Mouse (Mus musculus) limb, embryonic 11.5 days (tissue): ENCODE results near the gene Vapb. TPM values are rescaled to one million over a fixed set of nuclear protein-coding genes. Genes with fewer than 3 reads are reported as not detected.
"Not testable (repeated sequence)": the region's sequence is repeated elsewhere in the genome, so short reads cannot be mapped to it uniquely, and the experiment has no call there.

ENCODE experiments used
- ATAC-seq: fragments of 200-750 bp; cut with Nextera tagmentation; 2 replicates; pipeline ENCODE4 v1.8.0; 2017; ENCODE audit warnings: low read depth; ENCODE audit not compliant: insufficient number of reproducible peaks, low FRiP score, low TSS enrichment
- DNase-seq: peaks from one replicate; pipeline ENCODE4 v3.0.0-alpha.2; 2015; ENCODE audit warnings: low spot score
- H3K27ac ChIP-seq: fragments of 300-500 bp; sonication (generic); replicated peaks from 2 replicates; pipeline ENCODE4 v1.5.1; 2014; ENCODE audit warnings: low read depth, mild to moderate bottlenecking, low read length
- H3K27me3 ChIP-seq: fragments of 300-500 bp; sonication (generic); 2 replicates; pipeline ENCODE4 v1.6.1; 2014; ENCODE audit warnings: mild to moderate bottlenecking, low read length, mixed read lengths; ENCODE audit not compliant: control insufficient read depth, insufficient read depth
- H3K36me3 ChIP-seq: fragments of 300-500 bp; sonication (generic); 2 replicates; pipeline ENCODE4 v1.6.1; 2014; ENCODE audit warnings: mild to moderate bottlenecking, low read length, moderate library complexity, mixed read lengths; ENCODE audit not compliant: control insufficient read depth, insufficient read depth
- H3K4me1 ChIP-seq: fragments of 300-500 bp; sonication (generic); 2 replicates; pipeline ENCODE4 v1.6.1; 2014; ENCODE audit warnings: low read length, mixed read lengths; ENCODE audit not compliant: control insufficient read depth, insufficient read depth
- H3K4me2 ChIP-seq: fragments of 300-500 bp; sonication (generic); 2 replicates; pipeline ENCODE4 v1.6.1; 2014; ENCODE audit warnings: low read depth, mild to moderate bottlenecking, moderate library complexity; ENCODE audit not compliant: severe bottlenecking
- H3K4me3 ChIP-seq: fragments of 300-500 bp; sonication (generic); 2 replicates; pipeline ENCODE4 v1.5.1; 2014; ENCODE audit warnings: low read depth, low read length
- H3K9ac ChIP-seq: fragments of 300-500 bp; sonication (generic); 2 replicates; pipeline ENCODE4 v1.6.1; 2014; ENCODE audit warnings: mild to moderate bottlenecking, low read length
- H3K9me3 ChIP-seq: fragments of 300-500 bp; sonication (generic); 2 replicates; pipeline ENCODE4 v1.6.1; 2016; ENCODE audit warnings: low read length; ENCODE audit not compliant: control insufficient read depth
- WGBS: fragments of 180-500 bp; shearing (Covaris S2); extraction: QIAGEN DNeasy Blood & Tissue Kit; methylation state at CpG from one replicate; pipeline ENCODE4 v1.1.7; 2014; 5-methylcytosine and 5-hydroxymethylcytosine counted together
- polyA plus RNA-seq: library from polyadenylated mRNA; unstranded; fragments of >200 nt; fragmentation: Nextera tagmentation; extraction: Ambion mirVana; gene quantifications from 2 replicates; pipeline ENCODE4 v1.2.1, GENCODE M21; 2014

Gene Vapb
- polyA plus RNA-seq, 1 experiment from 2014 or later, result 11.0 TPM

DNA sequence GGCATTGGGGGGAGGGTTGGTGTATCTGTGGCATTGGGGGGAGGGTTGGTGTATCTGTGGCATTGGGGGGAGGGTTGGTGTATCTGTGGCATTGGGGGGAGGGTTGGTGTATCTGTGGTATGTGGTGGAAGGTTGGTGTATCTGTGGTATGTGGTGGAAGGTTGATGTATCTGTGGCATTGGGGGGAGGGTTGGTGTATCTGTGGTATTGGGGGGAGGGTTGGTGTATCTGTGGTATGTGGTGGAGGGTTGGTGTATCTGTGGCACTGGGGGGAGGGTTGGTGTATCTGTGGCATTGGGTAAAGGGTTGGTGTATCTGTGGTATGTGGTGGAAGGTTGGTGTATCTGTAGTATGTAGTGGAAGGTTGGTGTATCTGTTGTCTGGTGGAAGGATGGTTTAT, 29.7 kb upstream of the Vapb start:
- not testable (repeated sequence) for DNase-seq

DNA sequence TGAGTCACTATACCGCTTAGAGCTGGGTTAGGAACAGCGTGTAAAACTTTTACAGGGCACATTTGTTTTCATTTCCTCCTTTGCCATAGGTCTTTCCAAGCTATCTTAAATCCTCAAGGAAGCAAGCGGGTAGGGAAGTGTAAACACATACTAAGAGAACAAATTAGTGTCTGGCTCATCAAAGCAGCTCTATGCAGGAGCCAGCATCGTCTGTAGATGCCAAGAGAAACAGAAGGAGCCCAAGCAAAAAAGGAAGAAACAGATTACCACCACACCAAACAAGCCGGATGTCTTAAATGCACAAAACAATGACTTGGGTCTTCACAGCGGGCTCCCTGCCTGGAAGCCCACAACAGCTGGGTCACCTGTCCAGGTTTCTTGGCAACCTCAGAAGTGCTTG, 27.1 kb upstream of the Vapb start:
- no peaks in the 10 kb centered on the region for H3K9me3 ChIP-seq
- H3K4me3 ChIP-seq, result no peak overlapping the region
- H3K4me2 ChIP-seq, result no peak overlapping the region
- ATAC-seq (no peak), DNase-seq (no peak)
- H3K27ac ChIP-seq, result no peak overlapping the region
- H3K9ac ChIP-seq, result no peak overlapping the region
- peaks cover 2% of the 10 kb centered on the region; the same call in 1 of the 2 replicates for H3K4me1 ChIP-seq
- H3K27me3 ChIP-seq, result no peaks in the 10 kb centered on the region
- H3K36me3 ChIP-seq, result no peaks in the 10 kb centered on the region
- WGBS, result 58% methylated on average over 6 of the region's 6 CpGs

More for the DNA sequence above, 29.7 kb upstream of the Vapb start:
- not testable (repeated sequence) for H3K4me3 ChIP-seq, H3K4me2 ChIP-seq, H3K9ac ChIP-seq, H3K9me3 ChIP-seq, ATAC-seq, H3K4me1 ChIP-seq, H3K27ac ChIP-seq, H3K36me3 ChIP-seq, H3K27me3 ChIP-seq

DNA sequence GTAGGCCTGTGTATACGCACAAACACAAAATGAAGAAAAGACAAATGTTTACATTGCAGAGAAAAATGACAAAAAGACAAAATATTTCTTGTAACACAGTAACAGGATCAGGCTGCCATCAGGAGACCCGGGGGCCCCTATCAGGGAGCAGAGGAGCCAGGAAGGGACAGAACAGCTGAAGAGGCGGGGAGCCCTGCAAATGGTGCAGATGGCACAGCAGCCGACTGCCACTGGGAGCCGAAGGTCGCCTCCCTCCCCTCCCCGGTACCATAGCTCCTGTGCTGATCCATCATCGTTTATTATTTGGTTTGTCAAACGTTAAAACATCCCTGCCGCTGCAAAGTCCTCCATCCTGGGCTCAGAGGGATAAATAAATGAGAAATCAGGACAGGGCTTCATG, 24.7 kb upstream of the Vapb start:
- DNase-seq, result no peak
- Histone ChIP-seq H3K4me3 (no peak overlapping the region), H3K4me2 (no peak overlapping the region), H3K9me3 (no peaks in the 10 kb centered on the region), H3K27ac (no peak overlapping the region), H3K36me3 (no peaks in the 10 kb centered on the region), H3K9ac (no peak overlapping the region), H3K27me3 (no peaks in the 10 kb centered on the region), H3K4me1 (peaks cover 2% of the 10 kb centered on the region; the same call in 1 of the 2 replicates)
- 46% methylated on average over 10 of the region's 10 CpGs for WGBS
- no peak for ATAC-seq

DNA sequence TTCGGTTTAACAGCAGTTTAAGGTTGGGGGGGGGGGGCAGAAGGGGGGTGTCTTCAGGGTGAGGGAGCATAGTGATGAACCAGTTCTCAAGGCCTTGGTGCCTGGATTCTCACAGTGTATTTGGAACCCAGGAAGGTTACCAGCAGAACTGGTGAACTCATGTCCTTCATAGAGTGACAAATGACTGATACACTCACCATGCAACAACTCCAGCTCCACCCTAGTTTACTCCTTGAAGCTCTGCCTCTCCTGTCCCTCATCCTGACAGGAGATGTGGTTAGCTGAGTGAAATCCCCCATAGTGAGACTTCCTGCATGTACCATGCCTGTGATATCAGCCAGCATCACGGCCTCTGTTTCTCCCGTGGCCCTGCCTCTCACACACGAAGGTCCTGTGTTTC, 24.1 kb upstream of the Vapb start:
- Histone ChIP-seq H3K4me2 (no peak overlapping the region), H3K27ac (no peak overlapping the region), H3K27me3 (no peaks in the 10 kb centered on the region), H3K4me3 (no peak overlapping the region), H3K9ac (no peak overlapping the region), H3K4me1 (peaks cover 2% of the 10 kb centered on the region; the same call in 1 of the 2 replicates), H3K36me3 (no peaks in the 10 kb centered on the region), H3K9me3 (no peaks in the 10 kb centered on the region)
- DNase-seq (no peak), ATAC-seq (no peak)
- 71% methylated on average over 4 of the region's 4 CpGs for WGBS

DNA sequence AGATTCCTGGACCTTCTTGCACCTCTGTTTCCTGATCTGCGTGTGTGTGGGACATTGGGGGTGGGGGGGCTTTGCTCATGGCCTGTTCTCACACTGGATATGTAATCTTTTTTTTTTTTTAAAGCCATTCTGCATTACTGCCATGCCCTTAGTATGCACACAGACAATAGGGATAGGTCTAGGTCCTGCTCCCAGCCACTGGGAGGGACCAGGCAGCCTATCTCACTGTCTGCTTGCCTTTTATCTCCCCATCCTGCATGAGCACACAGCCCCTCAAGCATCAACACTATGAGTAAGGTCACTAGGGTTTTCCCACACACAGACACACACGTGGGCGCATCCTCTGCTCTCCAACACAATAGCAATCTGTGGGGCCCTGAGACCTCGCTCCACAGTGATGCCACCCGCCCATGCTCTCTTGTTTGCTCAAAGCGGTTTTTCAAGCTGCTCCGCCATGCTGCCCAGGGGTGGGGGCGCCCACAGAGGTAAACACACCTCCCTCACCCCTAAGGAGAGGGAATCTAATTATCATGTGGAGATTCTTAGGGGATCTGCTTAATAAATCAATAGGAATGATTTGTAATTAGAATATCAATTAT, 22.6 kb upstream of the Vapb start:
- H3K4me3 ChIP-seq, result no peak overlapping the region
- no peak for ATAC-seq
- H3K27ac ChIP-seq, result no peak overlapping the region
- 77% methylated on average over 8 of the region's 8 CpGs for WGBS
- H3K9me3 ChIP-seq, result no peaks in the 10 kb centered on the region
- no peaks in the 10 kb centered on the region for H3K36me3 ChIP-seq
- H3K9ac ChIP-seq, result no peak overlapping the region
- no peak for DNase-seq
- no peaks in the 10 kb centered on the region for H3K27me3 ChIP-seq
- H3K4me1 ChIP-seq, result peaks cover 2% of the 10 kb centered on the region; the same call in 1 of the 2 replicates
- H3K4me2 ChIP-seq, result no peak overlapping the region

DNA sequence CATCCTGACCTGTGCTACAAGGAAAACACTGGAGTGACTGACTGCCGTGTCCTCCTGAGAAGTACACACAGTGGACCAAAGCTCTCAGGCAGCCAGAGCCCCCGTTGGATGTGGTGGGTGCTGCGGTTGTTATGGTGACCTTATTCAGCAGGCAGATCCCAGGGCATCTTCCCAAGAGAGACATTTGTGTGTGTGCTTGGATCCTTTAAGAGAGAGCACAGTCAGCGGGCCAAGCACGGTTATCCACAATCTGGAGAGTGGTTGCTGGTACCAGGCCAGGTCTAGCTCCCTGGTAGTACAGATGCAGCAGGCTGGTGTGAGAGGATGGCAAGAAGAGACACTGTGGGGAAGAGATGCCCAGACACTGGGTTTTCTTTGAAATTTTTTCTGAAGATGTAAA, 20.3 kb upstream of the Vapb start:
- 89% methylated on average over 5 of the region's 5 CpGs for WGBS
- Histone ChIP-seq H3K9ac (no peak overlapping the region), H3K27ac (no peak overlapping the region), H3K4me2 (no peak overlapping the region), H3K4me1 (peaks cover 2% of the 10 kb centered on the region; the same call in 1 of the 2 replicates), H3K27me3 (no peaks in the 10 kb centered on the region), H3K36me3 (no peaks in the 10 kb centered on the region), H3K9me3 (no peaks in the 10 kb centered on the region), H3K4me3 (no peak overlapping the region)
- ATAC-seq (no peak), DNase-seq (no peak)

DNA sequence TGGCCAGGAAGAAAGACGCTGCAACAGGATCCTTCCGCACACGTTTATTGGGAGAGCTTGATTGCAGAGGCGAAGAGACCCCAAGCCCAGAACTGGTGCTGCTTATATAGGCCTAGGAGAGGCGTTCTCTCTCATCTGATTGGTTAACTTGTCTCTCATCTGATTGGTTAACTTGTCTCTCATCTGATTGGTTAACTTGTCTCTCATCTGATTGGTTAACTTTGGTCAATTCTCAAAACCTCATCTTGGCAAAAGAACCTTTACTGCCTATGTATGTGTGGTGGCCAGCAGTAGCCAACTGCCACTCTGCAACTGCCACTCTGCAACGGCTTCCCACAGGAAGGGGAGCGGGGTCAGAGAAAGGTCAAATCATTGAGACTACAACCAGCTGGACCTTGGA, 18.2 kb upstream of the Vapb start, which contains the start of gene 1700010B08Rik:
Gene 1700010B08Rik (plus strand): TSS at position 301 of the 400 bp plus-strand sequence.
- not testable (repeated sequence) for H3K9me3 ChIP-seq, H3K4me3 ChIP-seq, H3K4me1 ChIP-seq, DNase-seq, H3K27ac ChIP-seq, H3K9ac ChIP-seq, ATAC-seq, H3K27me3 ChIP-seq, H3K36me3 ChIP-seq, H3K4me2 ChIP-seq
- 82% methylated on average over 6 of the region's 7 CpGs for WGBS

DNA sequence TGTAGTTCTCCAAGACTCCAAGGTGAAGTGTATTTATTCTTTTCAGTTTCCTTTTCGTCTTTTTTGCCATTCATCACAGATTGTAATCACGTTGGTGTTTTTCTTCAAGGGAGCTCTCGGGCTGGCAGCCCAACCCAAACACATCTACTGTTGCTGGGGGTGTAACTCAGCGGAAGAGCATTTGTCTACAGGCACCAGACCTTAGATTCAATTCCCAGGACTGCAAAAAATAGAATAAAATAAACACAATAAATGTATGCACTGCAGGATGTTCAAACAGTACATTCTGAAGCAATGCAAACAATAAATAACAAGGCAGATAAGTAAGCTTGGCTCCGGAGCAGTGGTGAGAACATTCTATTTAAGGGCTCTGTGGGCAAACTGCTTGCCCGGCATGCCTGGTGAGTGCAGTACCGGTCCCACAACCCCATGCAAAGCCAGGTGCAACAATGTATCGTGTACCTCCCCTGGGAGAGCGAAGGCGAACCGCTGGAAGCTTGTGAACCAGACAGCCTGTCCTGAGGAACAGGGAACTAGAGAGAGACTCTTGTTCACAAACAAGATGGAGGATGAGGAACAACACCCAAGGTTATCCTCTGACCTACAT, 15.0 kb upstream of the Vapb start:
- Histone ChIP-seq H3K9ac (no peak overlapping the region), H3K36me3 (no peaks in the 10 kb centered on the region), H3K4me1 (no peaks in the 10 kb centered on the region), H3K27ac (no peak overlapping the region), H3K4me2 (no peak overlapping the region), H3K4me3 (no peak overlapping the region), H3K9me3 (no peaks in the 10 kb centered on the region), H3K27me3 (no peaks in the 10 kb centered on the region)
- ATAC-seq (no peak), DNase-seq (no peak)
- WGBS, result 86% methylated on average over 11 of the region's 11 CpGs
